Mouse (Mus musculus) cerebellum, adult 8-10 months (tissue): ENCODE data around the gene Aplnr.

ENCODE experiments used
- DNase-seq: peaks from one replicate; pipeline ENCODE4 v3.0.0; 2022

Gene Aplnr

DNA sequence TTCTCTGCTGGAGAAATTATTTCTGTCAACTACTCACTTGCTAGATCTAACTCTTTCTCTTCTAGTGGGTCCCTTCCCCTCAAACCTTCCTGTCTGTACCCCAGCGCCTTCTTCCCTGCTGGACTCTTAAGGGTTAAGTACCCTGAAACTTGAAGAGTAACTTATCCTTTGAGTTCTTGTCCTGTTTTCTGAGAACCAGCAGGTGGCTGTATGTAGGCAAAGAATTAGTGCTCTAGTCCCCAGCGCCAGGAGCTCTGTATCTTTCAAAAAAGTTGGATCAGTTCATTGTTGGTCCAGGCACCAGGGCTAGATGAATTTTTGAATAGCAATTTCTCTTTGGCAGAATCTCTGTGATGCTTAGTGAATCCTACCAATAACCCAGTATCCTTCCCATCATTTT, 2.1 kb downstream of the Aplnr start:
- DNase-seq, result no peak

DNA sequence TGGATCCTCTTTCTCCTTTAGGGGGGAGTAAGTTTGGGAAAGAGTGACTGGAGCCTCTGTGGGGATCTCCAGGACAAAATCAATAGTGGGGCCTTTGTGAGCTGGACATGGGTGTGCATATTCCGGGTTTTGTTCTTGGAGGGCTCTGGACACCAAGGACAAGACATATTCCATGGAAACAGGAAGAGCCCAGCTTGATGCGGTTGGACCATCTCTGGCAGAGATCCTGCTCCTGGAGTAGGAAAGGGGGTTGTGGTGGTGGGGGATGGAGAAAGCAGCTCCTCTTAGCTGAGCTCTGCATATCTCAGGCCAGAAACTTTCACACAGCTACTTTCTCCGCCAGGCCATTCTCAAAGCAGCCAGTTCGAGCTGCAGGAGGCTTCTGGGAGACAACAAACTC, 3.4 kb downstream of the Aplnr start:
- DNase-seq, result no peak

DNA sequence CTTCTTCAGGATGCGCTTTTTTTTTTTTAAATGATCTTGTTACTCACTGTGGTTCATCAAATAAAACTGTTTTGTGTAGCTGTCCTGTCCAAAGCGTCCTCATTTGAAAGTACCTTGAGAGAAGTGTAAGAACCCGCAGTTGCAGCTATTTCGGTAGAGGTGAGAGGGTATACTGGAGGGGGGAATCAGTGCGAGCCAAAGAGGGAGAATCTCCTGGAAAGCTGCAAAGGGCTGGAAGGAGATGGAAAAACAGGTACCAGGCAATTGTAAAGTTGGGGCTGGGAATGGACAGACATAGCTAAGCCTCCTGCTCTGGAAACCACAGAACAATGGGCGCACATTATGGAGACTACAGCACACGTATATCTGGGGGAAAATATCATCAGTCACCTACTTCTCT, 3.8 kb downstream of the Aplnr start:
- DNase-seq, result no peak

DNA sequence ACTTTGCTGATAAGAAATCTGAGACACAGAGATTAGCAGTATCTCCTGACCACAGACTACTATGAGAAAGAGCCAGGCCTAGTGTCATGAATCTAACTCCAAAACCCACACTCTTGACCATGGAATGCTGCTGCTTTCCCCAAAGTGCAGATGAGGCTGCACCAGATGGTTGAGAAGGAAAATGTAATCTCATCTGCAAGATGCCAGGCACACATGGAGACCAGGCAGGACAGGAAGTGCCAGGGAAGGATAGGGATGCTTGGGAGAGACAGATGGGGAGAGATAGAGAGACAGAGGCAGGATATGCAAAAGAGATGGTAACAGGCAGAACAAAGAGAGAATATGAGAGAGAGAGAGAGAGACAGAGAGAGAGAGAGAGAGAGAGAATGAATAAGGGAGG, 4.8 kb downstream of the Aplnr start:
- no peak for DNase-seq

DNA sequence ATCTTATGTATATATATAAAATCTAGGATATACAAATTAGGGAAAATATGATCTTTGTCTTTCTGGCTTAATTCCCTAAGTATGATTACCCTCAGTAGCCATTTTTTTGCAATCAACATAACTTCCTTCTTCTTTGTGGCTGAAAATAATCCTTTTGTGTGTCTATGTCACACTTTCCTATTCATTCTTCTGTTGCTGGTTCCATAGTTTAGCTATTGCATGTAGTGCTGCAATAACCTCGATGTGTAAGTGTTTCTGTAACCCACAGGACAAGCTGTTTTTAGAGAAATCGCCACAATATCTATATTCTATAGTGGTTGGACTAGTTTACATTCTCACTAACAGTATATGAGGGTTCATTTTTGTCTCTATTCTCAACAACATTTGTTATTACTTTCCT, 8.9 kb downstream of the Aplnr start:
- DNase-seq, result no peak

DNA sequence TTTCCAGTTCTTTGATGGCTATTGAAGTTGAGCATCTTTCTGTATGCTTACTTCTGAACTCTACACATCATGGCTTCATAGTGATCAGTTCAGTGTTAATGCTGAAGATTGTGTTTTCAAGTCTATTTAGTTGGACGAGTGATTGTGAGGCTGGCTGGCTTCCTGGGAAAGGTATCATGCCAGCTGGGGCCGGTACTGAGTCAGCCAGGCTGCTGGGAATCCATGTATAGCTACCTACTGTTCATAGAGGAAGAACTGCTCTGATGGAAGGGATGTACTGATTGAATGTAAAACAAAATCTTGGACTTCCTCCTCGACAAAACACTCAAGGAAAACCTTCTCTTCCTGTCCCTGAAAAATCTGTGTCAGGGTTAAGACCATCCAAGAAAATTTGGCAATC, 9.3 kb downstream of the Aplnr start:
- no peak for DNase-seq

DNA sequence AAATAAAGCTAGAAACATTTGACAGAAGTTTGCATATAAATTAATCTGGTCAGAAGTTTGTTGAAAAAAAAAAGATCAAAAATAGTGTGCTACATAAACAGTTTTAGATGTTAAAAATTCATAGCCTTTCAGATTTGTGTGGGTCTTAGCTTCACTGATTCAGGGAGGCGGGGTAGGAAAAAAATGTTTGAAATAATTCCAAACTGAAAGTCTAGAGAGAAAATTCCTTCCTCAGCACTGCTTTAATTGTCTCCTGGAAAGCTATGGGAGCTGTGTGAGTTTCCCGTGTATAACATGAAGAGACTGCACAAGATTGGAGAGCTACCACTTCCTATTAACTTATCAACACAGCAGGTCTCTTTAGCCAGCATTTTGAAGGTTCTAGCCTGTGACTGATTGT, 11.5 kb downstream of the Aplnr start:
- no peak for DNase-seq

DNA sequence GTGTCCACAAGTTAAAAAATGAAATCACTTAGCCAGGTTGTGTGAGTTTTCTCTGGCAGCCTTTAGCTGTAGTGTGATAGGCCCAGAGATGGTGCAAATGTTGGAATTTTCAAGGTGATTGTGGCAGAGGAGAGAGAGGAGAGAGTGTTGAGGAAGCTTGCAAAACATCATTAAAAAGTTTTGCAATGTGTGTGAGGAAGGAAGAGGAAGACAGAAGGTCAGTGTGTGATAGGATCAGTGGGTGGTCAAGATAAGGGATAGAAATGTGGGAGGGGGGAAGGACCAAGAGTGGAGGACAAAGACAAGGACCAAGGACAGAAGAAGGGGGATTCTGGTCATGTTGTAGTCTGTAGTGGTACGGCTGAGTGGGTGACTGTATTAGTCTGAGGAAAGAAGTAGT, 14.3 kb downstream of the Aplnr start:
- DNase-seq, result no peak

DNA sequence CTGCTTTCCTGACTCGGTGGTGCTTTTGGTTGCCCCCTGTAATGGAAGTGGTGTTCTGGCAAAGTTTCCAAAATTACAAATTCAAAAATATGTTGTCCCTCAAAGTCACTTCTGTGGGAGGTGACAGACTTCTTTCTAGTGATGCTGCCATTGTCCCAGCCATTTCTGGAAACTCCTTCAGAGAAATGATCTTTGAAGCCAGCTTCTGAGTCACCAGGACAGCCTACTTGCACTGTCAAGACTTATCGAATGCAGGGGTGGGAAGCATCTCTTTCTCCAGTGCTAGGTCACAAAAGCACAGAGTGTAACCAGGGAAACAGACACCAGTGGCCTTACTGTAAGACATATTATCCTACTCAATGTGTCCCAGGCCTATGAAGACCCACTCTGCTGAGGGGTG, 15.2 kb downstream of the Aplnr start:
- no peak for DNase-seq

DNA sequence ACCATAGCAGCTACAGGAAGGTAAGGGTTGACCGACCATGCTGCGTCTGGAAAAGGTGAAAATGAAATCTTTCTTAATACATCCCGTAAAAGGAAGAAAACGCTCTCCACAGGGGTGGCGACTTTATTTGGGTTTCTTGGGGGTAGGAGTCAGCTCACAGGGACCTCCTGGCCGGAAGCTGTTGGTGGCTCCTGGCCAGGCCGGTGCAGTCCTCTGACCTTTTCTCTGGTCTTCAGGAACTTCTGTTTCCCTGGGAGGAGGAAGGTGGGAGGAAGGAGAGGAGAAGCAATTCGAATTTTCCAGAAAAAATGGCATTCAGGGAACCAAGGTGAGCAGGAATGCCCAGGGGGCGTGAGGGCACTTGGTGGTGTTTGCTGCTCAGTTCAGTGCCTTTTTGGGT, 19.3 kb downstream of the Aplnr start:
- DNase-seq, result no peak

DNA sequence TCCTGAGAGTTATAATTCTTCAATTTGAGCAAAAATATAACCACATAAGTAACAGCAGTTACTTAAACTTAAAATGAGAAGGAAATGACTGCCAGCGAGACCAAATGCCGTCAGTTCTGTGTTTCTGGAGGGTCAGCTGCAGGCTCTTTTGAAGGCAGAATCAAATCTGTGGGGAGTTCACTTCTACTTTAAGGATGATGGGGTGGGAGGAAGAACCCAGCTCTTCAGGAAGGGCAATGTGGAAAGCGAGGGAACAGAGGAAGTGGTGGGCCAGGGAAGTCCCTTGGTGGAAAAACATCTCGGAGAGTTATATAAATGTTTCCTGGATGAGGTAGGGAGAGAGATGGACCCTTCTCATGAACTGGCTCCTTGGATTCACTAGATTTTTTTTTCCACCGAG, 20.1 kb downstream of the Aplnr start:
- DNase-seq, result no peak

DNA sequence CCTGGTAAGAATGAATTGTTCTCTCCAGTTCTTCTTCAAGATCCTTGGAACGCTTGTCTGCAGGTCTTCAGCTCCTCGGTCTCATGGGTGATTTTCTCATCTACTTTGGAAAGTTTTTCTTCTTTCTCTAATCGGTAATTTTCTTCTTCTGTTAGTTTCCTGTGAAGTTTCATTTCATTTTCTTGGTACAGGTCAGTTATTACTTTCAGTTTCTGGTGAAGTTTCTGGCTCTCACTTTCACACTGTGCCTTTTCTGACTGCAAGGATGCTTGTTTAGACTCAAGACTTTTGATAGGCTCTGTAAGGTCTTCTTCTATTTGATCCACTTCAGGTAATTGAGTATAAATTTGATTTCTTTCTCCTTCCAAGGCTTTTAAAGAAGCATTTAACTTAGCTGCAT, 21.4 kb downstream of the Aplnr start:
- no peak for DNase-seq

DNA sequence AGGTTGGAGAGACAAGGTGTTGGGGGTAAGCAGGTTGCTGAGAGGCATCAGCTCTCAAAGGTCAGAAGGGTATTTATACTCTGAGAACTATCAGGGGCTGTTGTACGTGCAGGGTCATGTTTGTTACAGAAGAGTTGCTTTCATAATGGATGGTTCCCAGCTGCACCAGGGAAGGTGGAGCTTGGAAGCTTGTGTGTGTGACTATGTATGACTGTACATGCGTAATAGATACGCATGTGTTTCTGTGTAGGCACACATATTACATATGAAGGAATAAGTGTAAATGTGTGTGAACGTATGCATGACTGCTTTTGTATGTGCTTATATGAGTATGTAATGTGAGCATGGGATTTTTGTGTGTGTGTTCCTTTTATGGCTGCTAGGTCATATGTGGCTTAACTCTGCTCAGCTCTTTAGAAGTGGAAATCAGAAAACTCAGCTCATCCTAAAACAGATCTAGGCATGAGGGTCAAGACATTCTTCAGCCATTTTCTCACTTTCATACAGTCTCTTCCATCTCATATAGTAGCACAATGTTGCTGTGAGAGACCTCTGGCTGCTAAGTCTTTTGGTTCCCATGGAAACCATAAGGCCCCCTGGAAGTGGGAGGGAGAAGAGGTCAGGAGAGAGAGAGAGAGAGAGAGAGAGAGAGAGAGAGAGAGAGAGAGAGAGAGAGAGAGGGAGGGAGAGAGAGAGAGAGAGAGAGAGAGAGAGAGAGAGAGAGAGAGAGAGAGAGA, 25.0 kb downstream of the Aplnr start:
- DNase-seq, result no peak

DNA sequence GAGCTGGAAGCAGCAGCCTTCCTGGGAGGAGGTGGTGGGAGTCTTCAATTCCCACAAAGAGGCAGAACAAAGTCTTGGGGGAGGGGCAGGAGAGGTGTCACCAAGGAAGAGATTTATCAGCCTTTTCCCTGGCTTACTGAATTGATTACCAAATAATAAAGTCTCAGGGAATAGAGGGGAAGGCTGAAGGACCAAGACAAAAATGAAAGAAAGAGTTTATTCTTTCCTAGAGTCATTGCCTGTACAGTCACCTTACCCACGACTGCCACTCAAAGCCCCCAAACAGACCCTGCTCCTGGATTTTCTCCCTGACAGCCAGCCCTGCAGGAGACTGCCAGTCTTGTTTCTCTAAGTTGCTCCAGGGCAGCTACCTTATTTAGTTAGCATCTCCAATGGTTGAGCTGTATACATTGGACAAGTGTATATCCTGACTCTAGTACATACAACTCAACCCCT, 25.6 kb downstream of the Aplnr start:
- no peak for DNase-seq

DNA sequence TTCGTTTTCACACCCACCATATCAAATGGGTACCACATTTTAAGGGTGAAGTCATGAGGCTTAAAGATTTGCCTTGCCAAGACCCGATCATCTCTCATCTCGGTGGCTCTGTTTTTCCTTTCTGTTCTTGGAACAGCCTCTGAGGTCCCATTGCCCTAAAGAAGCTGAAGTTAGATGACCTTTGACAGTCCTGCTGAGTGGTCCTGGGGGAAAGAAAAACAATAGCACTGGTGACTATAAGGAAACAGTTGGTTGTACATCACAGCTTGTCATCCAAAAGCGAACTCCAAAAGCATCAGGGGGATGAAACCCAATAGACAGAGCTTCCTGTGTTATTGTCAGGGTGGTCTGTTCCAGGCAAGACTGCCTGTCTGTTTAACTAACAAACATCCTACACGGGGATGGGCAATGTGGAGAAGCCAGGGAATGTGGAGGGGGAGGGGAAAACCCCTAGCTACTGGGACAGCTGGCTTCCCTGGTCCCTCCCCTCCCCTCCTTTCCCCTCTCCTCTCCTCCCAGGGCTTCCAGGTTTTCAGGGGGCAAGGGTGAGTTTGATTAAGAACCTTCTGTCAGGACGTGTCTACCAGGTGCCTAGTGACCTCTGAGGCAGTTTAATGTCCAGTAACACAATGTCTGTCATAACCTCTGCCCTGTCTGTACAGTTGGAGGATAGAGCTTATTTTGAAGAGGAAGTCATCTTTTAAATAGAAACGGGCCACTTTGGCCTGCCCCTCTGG, 27.5 kb downstream of the Aplnr start:
- DNase-seq, result no peak

DNA sequence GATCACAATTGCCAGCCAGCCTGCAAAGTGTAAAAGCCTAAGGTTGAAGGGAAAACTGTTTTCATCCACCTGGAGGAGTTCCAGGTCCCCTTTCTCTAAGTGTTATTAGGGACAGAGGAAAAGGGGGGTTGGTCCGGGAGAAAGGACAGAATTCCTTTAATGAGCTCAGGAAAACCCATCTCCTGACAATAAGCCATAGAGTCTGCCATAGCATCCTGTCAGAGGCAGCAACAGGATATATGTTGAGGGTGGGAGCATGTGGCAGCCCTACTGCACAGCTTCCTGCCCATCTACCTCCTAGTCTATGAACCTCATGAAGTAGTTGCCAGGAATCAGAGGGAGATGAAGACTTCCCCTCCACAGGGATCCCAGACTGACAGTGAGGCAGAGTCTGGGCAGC, 31.6 kb downstream of the Aplnr start:
- no peak for DNase-seq

DNA sequence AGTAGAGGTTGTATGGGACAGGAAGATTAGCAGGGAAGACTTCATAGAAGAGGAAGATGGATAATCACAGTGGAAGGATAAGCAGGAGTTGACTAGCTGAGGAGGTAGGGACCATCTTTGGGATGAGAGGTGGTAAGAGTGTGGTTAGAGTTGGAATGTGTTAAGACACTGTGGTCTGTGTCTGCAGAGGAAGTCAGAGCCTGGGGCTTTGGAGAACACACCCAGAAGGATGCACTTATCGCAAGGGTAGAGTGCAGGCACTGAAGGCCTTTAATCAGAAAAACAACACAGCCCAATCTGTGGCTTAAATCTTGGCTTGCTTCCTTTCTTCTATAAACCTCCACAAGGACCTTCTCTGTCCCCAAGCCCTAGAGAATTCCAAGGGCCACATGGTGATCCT, 32.3 kb downstream of the Aplnr start:
- DNase-seq, result no peak

DNA sequence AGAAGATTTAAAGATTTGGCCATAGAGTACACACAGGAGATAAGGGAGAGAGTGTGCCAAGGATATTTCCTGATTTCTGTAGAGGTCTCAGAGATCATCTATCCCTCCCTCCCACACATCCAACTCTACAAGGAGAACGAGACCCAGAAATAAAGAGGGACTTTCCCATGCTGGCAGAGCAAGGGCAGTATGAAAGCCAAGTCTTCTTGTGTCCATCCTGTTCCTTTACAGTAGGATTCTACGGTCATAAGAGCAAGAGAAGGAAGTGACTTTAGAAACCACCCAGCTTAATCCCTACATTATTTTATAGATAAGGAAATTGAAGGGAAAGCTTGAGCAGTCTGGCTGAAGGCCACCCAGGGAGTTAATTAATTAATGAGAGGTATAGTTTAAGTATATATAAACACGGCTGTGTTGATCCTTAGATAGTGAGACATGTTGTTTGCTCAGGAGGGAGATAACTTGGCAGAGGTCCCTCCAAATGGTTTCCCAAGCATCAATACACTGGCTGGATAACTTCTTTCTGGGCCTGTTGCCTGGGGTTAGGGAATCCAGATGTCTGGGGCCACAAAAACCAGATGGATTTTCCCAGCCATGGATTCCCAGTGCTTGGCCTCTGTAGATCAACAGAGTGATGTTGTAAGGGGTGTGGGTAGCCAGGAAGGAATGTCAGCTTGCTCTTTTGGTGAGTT, 36.2 kb downstream of the Aplnr start:
- DNase-seq, result no peak

DNA sequence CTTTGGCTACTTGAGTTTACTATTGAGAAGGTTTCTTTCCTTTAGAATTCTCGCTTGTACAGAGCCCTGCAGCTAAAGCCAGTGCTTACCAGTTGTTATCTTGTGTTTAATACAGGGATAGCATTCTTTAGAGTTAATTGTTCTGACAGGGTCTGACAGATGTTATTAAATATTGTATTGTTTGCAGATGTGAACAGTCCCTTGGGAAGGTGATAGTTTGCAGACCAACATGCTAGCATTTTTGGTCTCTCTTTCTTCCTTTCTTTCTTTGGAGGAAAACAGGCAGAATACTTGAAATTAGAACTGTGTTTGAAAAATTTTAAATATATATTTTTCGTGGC, 36.7 kb downstream of the Aplnr start:
- no peak for DNase-seq

DNA sequence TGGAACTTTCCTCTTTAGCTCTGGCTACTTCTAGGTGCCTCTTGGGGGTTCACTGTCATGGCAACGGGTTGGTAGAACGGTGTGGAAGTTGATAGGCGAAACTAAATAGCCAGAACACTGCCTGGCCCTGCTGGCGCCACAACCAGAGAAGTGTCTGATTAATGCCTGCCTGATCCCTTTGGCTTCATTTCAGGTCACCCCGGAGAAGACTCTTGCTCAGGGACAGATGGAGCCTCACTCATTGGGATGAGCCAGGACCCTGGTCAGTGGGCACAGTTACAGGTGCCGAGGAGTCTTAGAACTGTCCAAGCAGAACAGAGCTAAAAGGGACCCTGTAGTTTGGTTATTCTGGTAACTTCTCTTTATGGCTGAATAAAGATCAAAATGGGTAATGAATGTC, 37.5 kb downstream of the Aplnr start:
- DNase-seq, result no peak

DNA sequence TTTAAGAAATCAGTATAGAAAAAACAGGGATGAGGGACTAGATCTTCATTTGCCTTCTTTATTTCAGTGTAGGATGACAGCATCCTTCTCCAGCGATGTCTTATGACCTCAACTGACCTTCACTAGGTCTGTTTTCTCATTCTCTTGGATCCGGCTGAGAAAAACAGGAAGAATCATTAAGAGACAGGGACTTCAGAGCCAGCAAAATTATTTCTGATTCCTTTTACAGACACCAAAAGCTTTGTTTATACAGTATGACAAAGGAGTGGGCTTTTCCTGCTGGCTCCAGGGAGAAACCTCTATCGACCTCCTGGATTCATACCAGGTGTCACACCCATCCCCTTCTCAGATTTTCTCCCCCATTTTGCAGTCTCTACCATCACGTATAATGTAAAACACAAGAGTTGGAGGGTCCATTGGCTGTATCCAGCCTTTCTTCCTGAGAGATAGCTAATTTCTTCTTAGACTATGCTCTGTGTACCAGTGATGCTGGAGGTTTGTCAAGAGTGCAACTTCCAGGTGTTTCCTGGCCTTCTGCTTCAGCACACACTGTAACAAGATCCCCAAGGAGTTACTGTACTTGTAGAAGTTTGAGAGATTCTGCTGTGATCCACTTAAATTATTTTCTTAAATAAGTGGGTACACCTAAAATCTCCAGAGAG, 42.2 kb downstream of the Aplnr start:
- no peak for DNase-seq

DNA sequence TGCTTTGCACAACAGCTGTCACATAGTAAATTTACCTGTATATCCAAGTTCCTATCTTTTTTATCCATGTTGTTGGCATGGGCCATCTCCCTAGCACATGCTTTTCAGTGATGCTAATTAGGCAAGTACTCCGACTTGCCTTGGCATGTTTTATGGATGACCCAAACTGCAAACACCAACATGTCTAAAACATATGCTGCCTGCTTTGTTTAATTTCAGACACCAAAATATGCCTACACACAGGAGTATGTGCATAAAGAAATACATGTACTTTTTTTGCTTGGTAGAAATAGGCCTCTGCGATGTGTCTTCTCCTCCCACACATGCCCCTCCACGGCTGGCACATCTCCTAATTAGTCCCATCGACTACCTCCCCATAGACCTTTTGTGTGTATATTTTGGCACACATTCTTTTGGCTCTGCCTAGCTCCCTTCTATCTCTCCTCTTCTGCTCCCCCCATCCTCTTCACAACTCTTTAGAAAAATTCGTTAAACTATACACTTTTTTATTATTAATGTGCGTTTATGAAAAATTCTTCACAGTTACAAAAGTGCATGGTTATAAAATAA, 51.6 kb downstream of the Aplnr start:
- no peak for DNase-seq
